Mouse (Mus musculus) T-cell, adult 2 months (primary cell): ENCODE data around the gene Atg9a.

ENCODE experiments used
- DNase-seq: peaks from one replicate; pipeline ENCODE4 v3.0.0; 2022; ENCODE audit warnings: low spot score

Gene Atg9a

GRCm38 (mm10) chr1:75168093-75168471, 23.9 kb downstream of the Atg9a start:
- no peak for DNase-seq

GRCm38 (mm10) chr1:75160256-75160617, 31.8 kb downstream of the Atg9a start:
- DNase-seq: no peak

DNA sequence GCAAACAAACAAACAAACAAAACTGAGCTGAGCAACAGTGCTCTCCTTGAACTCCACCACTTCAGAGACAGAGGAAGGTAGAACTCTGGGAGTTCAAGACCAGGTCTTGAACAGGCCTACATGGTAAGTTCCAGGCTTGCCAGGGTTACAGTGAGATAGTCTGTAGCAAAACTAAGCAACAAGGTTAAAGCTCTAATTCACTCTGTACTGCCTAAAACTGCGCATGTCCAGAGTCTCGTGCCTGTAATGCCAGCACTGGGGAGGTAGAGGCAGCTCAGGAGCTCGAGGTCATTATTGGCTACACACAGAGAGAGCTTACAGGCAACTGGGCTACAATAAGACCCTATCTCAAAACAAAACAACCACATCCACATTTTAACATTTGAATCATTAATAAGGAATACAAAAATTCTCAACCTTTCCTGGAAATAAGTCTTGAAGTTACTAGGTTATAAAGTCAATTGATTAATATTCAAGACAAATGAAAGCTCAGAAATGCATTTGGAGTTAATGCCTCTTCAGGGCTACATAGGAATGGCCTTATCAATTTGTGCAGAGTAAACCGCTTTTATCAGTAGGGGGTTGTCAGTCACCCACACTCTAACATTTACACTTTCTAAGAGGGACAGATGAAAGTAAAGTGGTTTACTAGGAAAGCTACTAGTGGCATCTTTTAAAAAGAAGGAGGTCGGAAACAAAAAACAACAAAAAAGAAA, 32.3 kb downstream of the Atg9a start:
- no peak for DNase-seq

DNA sequence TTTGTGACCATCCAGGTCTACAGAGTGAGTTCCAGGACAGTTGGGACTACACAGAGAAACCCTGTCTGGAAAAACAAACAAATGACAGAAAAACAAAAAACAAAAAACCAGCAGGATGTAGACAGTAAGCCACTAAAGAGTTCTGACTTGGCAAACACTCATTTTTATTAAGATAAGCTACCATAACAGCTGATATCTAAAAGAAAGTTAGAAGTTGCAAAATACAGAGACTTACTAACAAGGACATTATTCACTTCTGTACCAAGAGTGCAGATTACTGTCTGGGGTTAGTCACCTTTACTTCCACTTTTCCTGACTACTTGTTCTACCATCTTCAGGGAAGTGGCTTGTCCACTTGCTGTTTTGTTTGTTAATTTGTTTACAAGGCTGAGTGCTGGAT, 33.0 kb downstream of the Atg9a start:
- no peak for DNase-seq

DNA sequence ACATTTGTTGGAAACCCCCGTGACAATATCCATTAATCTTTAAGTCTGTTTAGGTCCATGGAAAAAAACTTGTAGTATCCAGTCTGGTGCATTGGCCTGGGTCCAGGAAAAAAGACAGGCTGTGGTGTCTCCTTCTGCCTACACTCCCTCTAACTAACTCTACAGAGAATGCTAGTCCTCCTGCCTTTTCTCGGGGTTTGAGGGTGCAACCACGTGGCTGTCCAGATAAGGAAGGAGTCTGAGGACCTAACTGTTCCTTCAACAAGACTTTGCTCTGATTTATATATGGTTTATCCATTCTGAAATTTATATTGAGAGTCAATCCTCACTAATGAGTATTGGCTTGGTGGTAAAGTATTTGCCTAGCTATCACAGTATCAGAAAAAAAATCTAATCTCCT, 36.2 kb downstream of the Atg9a start:
- no peak for DNase-seq

GRCm38 (mm10) chr1:75148727-75149126, 43.3 kb downstream of the Atg9a start:
- DNase-seq: no peak

- DNase-seq: no peak
Observed at GRCm38 (mm10) chr1:75147411-75148135, 44.4 kb downstream of the Atg9a start.

DNA sequence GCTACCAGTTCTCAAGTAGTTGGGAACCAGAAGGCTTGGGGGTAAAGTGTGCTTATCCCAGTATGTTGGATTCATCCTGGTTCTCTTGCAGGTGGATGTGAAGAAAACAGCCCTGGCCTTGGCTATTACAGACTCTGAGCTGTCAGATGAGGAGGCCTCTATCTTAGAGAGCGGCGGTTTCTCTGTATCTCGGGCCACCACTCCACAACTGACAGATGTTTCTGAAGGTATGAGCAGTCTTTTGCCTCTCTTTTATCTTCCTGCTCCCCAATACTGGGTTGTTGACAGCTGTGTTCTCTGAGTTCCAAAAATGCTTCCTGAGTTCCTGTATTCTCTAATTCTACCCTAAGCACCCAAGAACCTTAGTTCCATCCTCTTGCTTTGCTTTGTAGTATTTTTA, 46.4 kb downstream of the Atg9a start:
- no peak for DNase-seq

- peak; percentile 97 for DNase-seq
Observed at GRCm38 (mm10) chr1:75142301-75143261, 49.4 kb downstream of the Atg9a start, which contains the start of the genes Cnppd1 and Retreg2. Gene Cnppd1 (minus strand): TSS chr1:75142711. Gene Retreg2 (plus strand): TSS chr1:75142778.

GRCm38 (mm10) chr1:75141486-75142190, 50.4 kb downstream of the Atg9a start:
- peak; percentile 81 for DNase-seq

GRCm38 (mm10) chr1:75140601-75141190, 51.3 kb downstream of the Atg9a start:
- peak; percentile 15 for DNase-seq

DNA sequence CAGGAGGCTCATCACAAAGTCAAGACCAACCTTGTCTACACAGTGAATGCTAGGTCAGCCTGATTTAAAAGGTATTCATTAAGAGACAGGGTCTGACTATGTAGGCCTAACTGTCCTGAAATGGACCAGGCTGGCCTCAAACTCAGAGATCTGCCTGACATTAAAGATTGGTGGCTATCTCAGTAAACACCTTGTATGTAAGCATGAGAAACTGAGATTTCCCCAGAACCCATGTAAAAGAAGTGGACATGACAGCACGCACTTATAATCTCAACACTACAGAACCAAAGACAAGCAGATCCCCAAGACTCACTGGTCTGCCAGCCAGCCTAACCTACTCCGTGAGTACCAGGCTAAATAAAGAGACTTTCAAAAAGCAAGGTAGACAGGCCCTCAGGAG, 53.5 kb downstream of the Atg9a start:
- DNase-seq: no peak

DNA sequence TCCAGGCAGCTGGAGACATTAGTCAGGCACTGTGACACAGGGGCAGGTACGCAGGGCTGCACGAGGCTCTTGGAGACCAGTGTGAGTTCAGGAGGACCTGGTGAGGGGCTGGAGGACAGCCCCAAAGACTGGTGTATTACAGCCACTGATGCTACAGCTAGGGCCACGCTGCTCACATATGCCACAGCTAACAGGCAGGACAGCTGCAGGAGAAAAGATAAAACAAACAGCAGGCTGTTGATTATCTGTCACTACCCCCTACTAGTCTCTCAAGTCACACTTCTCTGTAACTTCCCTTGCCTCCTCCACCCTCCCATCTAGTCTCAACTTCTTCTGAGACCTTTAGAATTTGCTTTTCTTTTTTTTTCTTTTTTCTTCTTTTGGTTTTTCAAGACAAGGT, 55.3 kb downstream of the Atg9a start:
- no peak for DNase-seq

GRCm38 (mm10) chr1:75136293-75136692, 55.7 kb downstream of the Atg9a start:
- no peak for DNase-seq

GRCm38 (mm10) chr1:75133421-75134207, 58.4 kb downstream of the Atg9a start, which contains the start of gene Slc23a3:
Gene Slc23a3 (minus strand): TSS chr1:75133890.
- no peak for DNase-seq
